Mouse (Mus musculus) liver, embryonic 16.5 days (tissue): ENCODE results near the gene Dffb. TPM values are rescaled to one million over a fixed set of nuclear protein-coding genes. Genes with fewer than 3 reads are reported as not detected.

Source experiments
- ATAC-seq: fragments of 200-750 bp; cut with Nextera tagmentation; 2 replicates; pipeline ENCODE4 v1.8.0; 2017; ENCODE audit warnings: low read depth, mild to moderate bottlenecking, moderate number of reproducible peaks, moderate library complexity
- H3K27ac ChIP-seq: fragments of 300-500 bp; sonication (generic); 2 replicates; pipeline ENCODE4 v1.5.1; 2014; ENCODE audit warnings: mild to moderate bottlenecking, low read length
- H3K27me3 ChIP-seq: fragments of 300-500 bp; sonication (generic); 2 replicates; pipeline ENCODE4 v1.6.1; 2014; ENCODE audit warnings: low read depth, low read length, mixed read lengths; ENCODE audit not compliant: control insufficient read depth, insufficient read depth
- H3K36me3 ChIP-seq: fragments of 300-500 bp; sonication (generic); 2 replicates; pipeline ENCODE4 v1.6.1; 2014; ENCODE audit warnings: mild to moderate bottlenecking; ENCODE audit not compliant: control insufficient read depth, insufficient read depth
- H3K4me1 ChIP-seq: fragments of 300-500 bp; sonication (generic); 2 replicates; pipeline ENCODE4 v1.6.1; 2014; ENCODE audit warnings: low read depth, low read length, mixed read lengths; ENCODE audit not compliant: control insufficient read depth
- H3K4me2 ChIP-seq: fragments of 300-500 bp; sonication (generic); 2 replicates; pipeline ENCODE4 v1.6.1; 2014; ENCODE audit warnings: low read depth, low read length, mixed read lengths
- H3K4me3 ChIP-seq: fragments of 300-500 bp; sonication (generic); 2 replicates; pipeline ENCODE4 v1.5.1; 2014; ENCODE audit warnings: low read depth, mild to moderate bottlenecking, low read length
- H3K9ac ChIP-seq: fragments of 300-500 bp; sonication (generic); 2 replicates; pipeline ENCODE4 v1.6.1; 2014; ENCODE audit warnings: low read depth, low read length
- H3K9me3 ChIP-seq: fragments of 300-500 bp; sonication (generic); replicated peaks from 2 replicates; pipeline ENCODE4 v1.6.1; 2016; ENCODE audit warnings: low read length; ENCODE audit not compliant: control insufficient read depth
- WGBS: fragments of 180-500 bp; shearing (Covaris S2); extraction: QIAGEN DNeasy Blood & Tissue Kit; methylation state at CpG from one replicate; pipeline ENCODE4 v1.1.7; 2014; ENCODE audit not compliant: insufficient replicate concordance; 5-methylcytosine and 5-hydroxymethylcytosine counted together
- polyA plus RNA-seq: library from polyadenylated mRNA; unstranded; fragments of >200 nt; fragmentation: Nextera tagmentation; extraction: Ambion mirVana; gene quantifications from 2 replicates; pipeline ENCODE4 v1.2.1, GENCODE M21; 2015

Gene Dffb
- polyA plus RNA-seq, 1 experiment from 2014 or later, result 6.7 TPM

- H3K4me2 ChIP-seq, result peak within 1 kb of the TSS; percentile 87
- peak within 1 kb of the TSS; percentile 97 for H3K4me3 ChIP-seq
- peak within 1 kb of the TSS; percentile 74 for H3K27ac ChIP-seq
- H3K4me1 ChIP-seq, result peaks cover 20% of the 10 kb centered on the region
- under 1% methylated on average over 49 of the region's 59 CpGs for WGBS
- ATAC-seq, result peak; percentile 92
- H3K9me3 ChIP-seq, result no peaks in the 10 kb centered on the region
- H3K9ac ChIP-seq, result peak within 1 kb of the TSS; percentile 91
- no peaks in the 10 kb centered on the region for H3K27me3 ChIP-seq
- H3K36me3 ChIP-seq, result peaks cover 18% of the 10 kb centered on the region
Measured at GRCm38 (mm10) chr4:154011646-154012089, 36.7 kb upstream of the Dffb start, which contains the start of gene Lrrc47. TSS of gene Lrrc47 (plus strand) at chr4:154011731.

- ATAC-seq, result peak; percentile 32
- peak overlapping the region; percentile 52 for H3K27ac ChIP-seq
- 24% methylated on average over 13 of the region's 13 CpGs for WGBS
Measured at GRCm38 (mm10) chr4:154010907-154011645, 36.1 kb upstream of the Dffb start.

GRCm38 (mm10) chr4:154007759-154008158 lies 32.8 kb upstream of the Dffb start:
- 65% methylated on average over 4 of the region's 4 CpGs for WGBS

More at GRCm38 (mm10) chr4:154010907-154011645, 36.1 kb upstream of the Dffb start:
- Histone ChIP-seq H3K9me3 (no peaks in the 10 kb centered on the region), H3K4me3 (peak overlapping the region; percentile 97), H3K4me1 (peaks cover 20% of the 10 kb centered on the region), H3K36me3 (peaks cover 12% of the 10 kb centered on the region), H3K27me3 (no peaks in the 10 kb centered on the region), H3K9ac (peak overlapping the region; percentile 91), H3K4me2 (peak overlapping the region; percentile 87)

GRCm38 (mm10) chr4:154006264-154006663 lies 31.3 kb upstream of the Dffb start:
- Histone ChIP-seq H3K9ac (no peak overlapping the region), H3K4me3 (no peak overlapping the region), H3K9me3 (no peaks in the 10 kb centered on the region), H3K27me3 (no peaks in the 10 kb centered on the region), H3K27ac (no peak overlapping the region), H3K4me2 (no peak overlapping the region), H3K36me3 (no peaks in the 10 kb centered on the region; the same call in 1 of the 2 replicates), H3K4me1 (peaks cover 2% of the 10 kb centered on the region; the same call in 1 of the 2 replicates)
- 82% methylated on average over 6 of the region's 6 CpGs for WGBS
- ATAC-seq, result no peak

More at GRCm38 (mm10) chr4:154007759-154008158, 32.8 kb upstream of the Dffb start:
- peaks cover 5% of the 10 kb centered on the region for H3K4me1 ChIP-seq
- no peaks in the 10 kb centered on the region for H3K9me3 ChIP-seq
- ATAC-seq, result no peak
- no peaks in the 10 kb centered on the region for H3K27me3 ChIP-seq
- H3K4me2 ChIP-seq, result no peak overlapping the region
- H3K4me3 ChIP-seq, result no peak overlapping the region
- H3K36me3 ChIP-seq, result no peaks in the 10 kb centered on the region; the same call in 1 of the 2 replicates
- no peak overlapping the region for H3K9ac ChIP-seq
- H3K27ac ChIP-seq, result no peak overlapping the region

GRCm38 (mm10) chr4:154005488-154005887 lies 30.6 kb upstream of the Dffb start:
- 73% methylated on average over 5 of the region's 5 CpGs for WGBS
- Histone ChIP-seq H3K4me2 (no peak overlapping the region), H3K27me3 (no peaks in the 10 kb centered on the region), H3K27ac (no peak overlapping the region), H3K4me1 (no peaks in the 10 kb centered on the region), H3K4me3 (no peak overlapping the region), H3K9ac (no peak overlapping the region), H3K9me3 (no peaks in the 10 kb centered on the region), H3K36me3 (no peaks in the 10 kb centered on the region; the same call in 1 of the 2 replicates)
- no peak for ATAC-seq

GRCm38 (mm10) chr4:153993505-153993904 lies 18.6 kb upstream of the Dffb start:
- Histone ChIP-seq H3K9me3 (no peaks in the 10 kb centered on the region), H3K27ac (no peak overlapping the region), H3K4me2 (no peak overlapping the region), H3K36me3 (peaks cover 22% of the 10 kb centered on the region), H3K27me3 (no peaks in the 10 kb centered on the region), H3K4me3 (no peak overlapping the region), H3K9ac (no peak overlapping the region), H3K4me1 (no peaks in the 10 kb centered on the region)
- 82% methylated on average over 8 of the region's 8 CpGs for WGBS
- no peak for ATAC-seq

GRCm38 (mm10) chr4:153992715-153993114 lies 17.8 kb upstream of the Dffb start:
- H3K27ac ChIP-seq, result no peak overlapping the region
- H3K27me3 ChIP-seq, result no peaks in the 10 kb centered on the region
- no peaks in the 10 kb centered on the region for H3K4me1 ChIP-seq
- no peak for ATAC-seq
- H3K4me2 ChIP-seq, result no peak overlapping the region
- no peak overlapping the region for H3K9ac ChIP-seq
- peaks cover 28% of the 10 kb centered on the region for H3K36me3 ChIP-seq
- 79% methylated on average over 10 of the region's 10 CpGs for WGBS
- no peaks in the 10 kb centered on the region for H3K9me3 ChIP-seq
- H3K4me3 ChIP-seq, result no peak overlapping the region

GRCm38 (mm10) chr4:153980470-153980869 lies 5.5 kb upstream of the Dffb start:
- Histone ChIP-seq H3K27ac (no peak overlapping the region), H3K4me2 (no peak overlapping the region), H3K4me3 (no peak overlapping the region), H3K27me3 (no peaks in the 10 kb centered on the region), H3K9me3 (no peaks in the 10 kb centered on the region), H3K36me3 (peaks cover 11% of the 10 kb centered on the region), H3K4me1 (peaks cover 15% of the 10 kb centered on the region), H3K9ac (no peak overlapping the region)
- no peak for ATAC-seq
- 78% methylated on average over 11 of the region's 11 CpGs for WGBS

GRCm38 (mm10) chr4:153979243-153979642 lies 4.3 kb upstream of the Dffb start:
- no peak overlapping the region for H3K4me2 ChIP-seq
- no peak overlapping the region for H3K9ac ChIP-seq
- no peak for ATAC-seq
- H3K9me3 ChIP-seq, result no peaks in the 10 kb centered on the region
- peaks cover 18% of the 10 kb centered on the region for H3K4me1 ChIP-seq
- H3K27ac ChIP-seq, result no peak overlapping the region
- H3K27me3 ChIP-seq, result no peaks in the 10 kb centered on the region
- WGBS, result 74% methylated on average over 10 of the region's 10 CpGs
- no peak overlapping the region for H3K4me3 ChIP-seq
- no peaks in the 10 kb centered on the region; the same call in 1 of the 2 replicates for H3K36me3 ChIP-seq
